Mouse (Mus musculus): ENCODE data around the gene Hmg20a. TPM values are rescaled to one million over a fixed set of nuclear protein-coding genes. Genes with fewer than 3 reads are reported as not detected.

Gene Hmg20a
- total and polyA plus RNA-seq, 2 experiments from 2014 or later: 62.0 to 76.3 TPM

GRCm38 (mm10) chr9:56512486-56512885, 94.1 kb downstream of the Hmg20a start:
- H3K4me1 ChIP-seq (ENCODE audit: insufficient read depth, low read length): 0 out of 2 replicates have a peak, but pooled peaks cover 3% of the 10 kb centered on the region
- no peaks in the 10 kb centered on the region for H3K36me3 ChIP-seq (ENCODE audit: insufficient read depth, low read length)
- no peak overlapping the region for H3K9ac ChIP-seq (replicated peaks; ENCODE audit: low read length, poor library complexity, severe bottlenecking)
- ATAC-seq (ENCODE audit: low FRiP score) (no peak), DNase-seq (ENCODE audit: low spot score) (no peak)
- H3K4me3 ChIP-seq (ENCODE audit: low read depth, low read length): no peak overlapping the region
- no peaks in the 10 kb centered on the region for H3K27me3 ChIP-seq (ENCODE audit: insufficient read depth, low read length)
- H3K27ac ChIP-seq (ENCODE audit: low read depth, low read length): no peak overlapping the region
- no peaks in the 10 kb centered on the region for H3K9me3 ChIP-seq (ENCODE audit: low read length)
- TF ChIP-seq CTCF (IDR thresholded peaks at IDR 0.05): no peak
- H3K4me2 ChIP-seq (ENCODE audit: low read depth, low read length, poor library complexity, severe bottlenecking): no peak overlapping the region
- 92% methylated on average over 4 of the region's 4 CpGs for WGBS

GRCm38 (mm10) chr9:56515110-56515509, 96.7 kb downstream of the Hmg20a start:
- H3K4me2 ChIP-seq (ENCODE audit: low read depth, low read length, poor library complexity, severe bottlenecking): no peak overlapping the region
- H3K4me3 ChIP-seq (ENCODE audit: low read depth, low read length): no peak overlapping the region
- DNase-seq (ENCODE audit: low spot score) (no peak), ATAC-seq (ENCODE audit: low FRiP score) (no peak)
- H3K27ac ChIP-seq (ENCODE audit: low read depth, low read length): no peak overlapping the region
- no peak for TF ChIP-seq CTCF (IDR thresholded peaks at IDR 0.05)
- H3K4me1 ChIP-seq (ENCODE audit: insufficient read depth, low read length): no peaks in the 10 kb centered on the region
- H3K27me3 ChIP-seq (ENCODE audit: insufficient read depth, low read length): no peaks in the 10 kb centered on the region
- H3K9ac ChIP-seq (replicated peaks; ENCODE audit: low read length, poor library complexity, severe bottlenecking): no peak overlapping the region
- 87% methylated on average over 5 of the region's 5 CpGs for WGBS
- no peaks in the 10 kb centered on the region for H3K36me3 ChIP-seq (ENCODE audit: insufficient read depth, low read length)
- no peaks in the 10 kb centered on the region for H3K9me3 ChIP-seq (ENCODE audit: low read length)

- TF ChIP-seq CTCF (IDR thresholded peaks at IDR 0.05): no peak
- no peak for ATAC-seq (ENCODE audit: low FRiP score)
- Histone ChIP-seq H3K27ac (ENCODE audit: low read depth, low read length) (no peak overlapping the region), H3K9me3 (ENCODE audit: low read length) (no peaks in the 10 kb centered on the region), H3K4me3 (ENCODE audit: low read depth, low read length) (no peak overlapping the region), H3K9ac (replicated peaks; ENCODE audit: low read length, poor library complexity, severe bottlenecking) (no peak overlapping the region), H3K4me2 (ENCODE audit: low read depth, low read length, poor library complexity, severe bottlenecking) (no peak overlapping the region), H3K4me1 (ENCODE audit: insufficient read depth, low read length) (no peaks in the 10 kb centered on the region), H3K27me3 (ENCODE audit: insufficient read depth, low read length) (no peaks in the 10 kb centered on the region), H3K36me3 (ENCODE audit: insufficient read depth, low read length) (no peaks in the 10 kb centered on the region)
- no peak for DNase-seq (ENCODE audit: low spot score)
- 52% methylated on average over 3 of the region's 3 CpGs for WGBS
Observed at GRCm38 (mm10) chr9:56516219-56516618, 97.8 kb downstream of the Hmg20a start.

GRCm38 (mm10) chr9:56516692-56517263, 98.4 kb downstream of the Hmg20a start:
- Histone ChIP-seq H3K9ac (replicated peaks; ENCODE audit: low read length, poor library complexity, severe bottlenecking) (no peak overlapping the region), H3K27me3 (ENCODE audit: insufficient read depth, low read length) (no peaks in the 10 kb centered on the region), H3K4me3 (ENCODE audit: low read depth, low read length) (no peak overlapping the region), H3K4me1 (ENCODE audit: insufficient read depth, low read length) (no peaks in the 10 kb centered on the region), H3K27ac (ENCODE audit: low read depth, low read length) (no peak overlapping the region), H3K4me2 (ENCODE audit: low read depth, low read length, poor library complexity, severe bottlenecking) (no peak overlapping the region), H3K36me3 (ENCODE audit: insufficient read depth, low read length) (no peaks in the 10 kb centered on the region), H3K9me3 (ENCODE audit: low read length) (no peaks in the 10 kb centered on the region)
- DNase-seq (ENCODE audit: low spot score) (peak; percentile 40), ATAC-seq (ENCODE audit: low FRiP score) (0 out of 2 replicates have a peak, but pooled peaks have one; percentile 27)
- WGBS: 63% methylated on average over 4 of the region's 4 CpGs
- peak; percentile 12; the same call in 1 of the 2 replicates for TF ChIP-seq CTCF (IDR thresholded peaks at IDR 0.05)

GRCm38 (mm10) chr9:56522281-56522680, 103.9 kb downstream of the Hmg20a start:
- ATAC-seq (ENCODE audit: low FRiP score): no peak
- Histone ChIP-seq H3K9ac (replicated peaks; ENCODE audit: low read length, poor library complexity, severe bottlenecking) (no peak overlapping the region), H3K27me3 (ENCODE audit: insufficient read depth, low read length) (no peaks in the 10 kb centered on the region), H3K27ac (ENCODE audit: low read depth, low read length) (no peak overlapping the region), H3K9me3 (ENCODE audit: low read length) (no peaks in the 10 kb centered on the region), H3K4me1 (ENCODE audit: insufficient read depth, low read length) (no peaks in the 10 kb centered on the region), H3K36me3 (ENCODE audit: insufficient read depth, low read length) (no peaks in the 10 kb centered on the region), H3K4me3 (ENCODE audit: low read depth, low read length) (no peak overlapping the region), H3K4me2 (ENCODE audit: low read depth, low read length, poor library complexity, severe bottlenecking) (no peak overlapping the region)
- DNase-seq (ENCODE audit: low spot score): no peak
- 33% methylated on average over 10 of the region's 10 CpGs for WGBS
- TF ChIP-seq CTCF (IDR thresholded peaks at IDR 0.05): no peak

- no peak for DNase-seq (ENCODE audit: low spot score)
- Histone ChIP-seq H3K9ac (replicated peaks; ENCODE audit: low read length, poor library complexity, severe bottlenecking) (no peak overlapping the region), H3K36me3 (ENCODE audit: insufficient read depth, low read length) (no peaks in the 10 kb centered on the region), H3K27ac (ENCODE audit: low read depth, low read length) (no peak overlapping the region), H3K4me1 (ENCODE audit: insufficient read depth, low read length) (no peaks in the 10 kb centered on the region), H3K27me3 (ENCODE audit: insufficient read depth, low read length) (no peaks in the 10 kb centered on the region), H3K4me3 (ENCODE audit: low read depth, low read length) (no peak overlapping the region), H3K9me3 (ENCODE audit: low read length) (no peaks in the 10 kb centered on the region), H3K4me2 (ENCODE audit: low read depth, low read length, poor library complexity, severe bottlenecking) (no peak overlapping the region)
- no peak for ATAC-seq (ENCODE audit: low FRiP score)
- TF ChIP-seq CTCF (IDR thresholded peaks at IDR 0.05): no peak
- 25% methylated on average over 4 of the region's 4 CpGs for WGBS
Observed at GRCm38 (mm10) chr9:56527951-56528350, 109.5 kb downstream of the Hmg20a start.

Data from midbrain, postnatal 0 days (tissue).